Mouse (Mus musculus): ENCODE data around the gene Mgat4a.

Mgat4a gene

GRCm38 (mm10) chr1:37540810-37541658, at the start of gene Mgat4a:
Gene Mgat4a (minus strand): TSS chr1:37541016.
- DNase-seq (ENCODE audit: low spot score in 2 of 2): peak; percentile 77 to 84

- DNase-seq (ENCODE audit: low spot score in 2 of 2): peak in 1 of 2 experiments; percentile 32
These were observed 45.1 kb upstream of the Mgat4a start for GRCm38 (mm10) chr1:37585809-37586480.

GRCm38 (mm10) chr1:37583795-37584464, 43.1 kb upstream of the Mgat4a start:
- DNase-seq (ENCODE audit: low spot score in 2 of 2): no peak

GRCm38 (mm10) chr1:37583167-37583566, 42.4 kb upstream of the Mgat4a start:
- DNase-seq (ENCODE audit: low spot score in 2 of 2): no peak

- no peak for DNase-seq (ENCODE audit: low spot score in 2 of 2)
These were observed 38.9 kb upstream of the Mgat4a start for GRCm38 (mm10) chr1:37579686-37580085.

GRCm38 (mm10) chr1:37572528-37573272, 31.9 kb upstream of the Mgat4a start:
- DNase-seq (ENCODE audit: low spot score in 2 of 2): no peak

GRCm38 (mm10) chr1:37568379-37568778, 27.6 kb upstream of the Mgat4a start:
- no peak for DNase-seq (ENCODE audit: low spot score in 2 of 2)

- no peak for DNase-seq (ENCODE audit: low spot score in 2 of 2)
These were observed 25.9 kb upstream of the Mgat4a start for GRCm38 (mm10) chr1:37566754-37567153.

- DNase-seq (ENCODE audit: low spot score in 2 of 2): no peak
These were observed 25.5 kb upstream of the Mgat4a start for GRCm38 (mm10) chr1:37566344-37566743.

- no peak for DNase-seq (ENCODE audit: low spot score in 2 of 2)
These were observed 24.6 kb upstream of the Mgat4a start for GRCm38 (mm10) chr1:37565396-37565795.

- no peak for DNase-seq (ENCODE audit: low spot score in 2 of 2)
These were observed 21.1 kb upstream of the Mgat4a start for GRCm38 (mm10) chr1:37561955-37562354.

GRCm38 (mm10) chr1:37560356-37560755, 19.5 kb upstream of the Mgat4a start:
- no peak for DNase-seq (ENCODE audit: low spot score in 2 of 2)

GRCm38 (mm10) chr1:37551986-37552385, 11.2 kb upstream of the Mgat4a start:
- no peak for DNase-seq (ENCODE audit: low spot score in 2 of 2)

- no peak for DNase-seq (ENCODE audit: low spot score in 2 of 2)
These were observed 8.7 kb upstream of the Mgat4a start for GRCm38 (mm10) chr1:37549501-37549900.

- no peak for DNase-seq (ENCODE audit: low spot score in 2 of 2)
These were observed 5.7 kb upstream of the Mgat4a start for GRCm38 (mm10) chr1:37546398-37547051.

- DNase-seq (ENCODE audit: low spot score in 2 of 2): no peak
These were observed 3.4 kb upstream of the Mgat4a start for GRCm38 (mm10) chr1:37544251-37544650.

GRCm38 (mm10) chr1:37543057-37543456, 2.2 kb upstream of the Mgat4a start:
- no peak for DNase-seq (ENCODE audit: low spot score in 2 of 2)

GRCm38 (mm10) chr1:37539968-37540809, 627 bp downstream of the Mgat4a start:
- DNase-seq (ENCODE audit: low spot score in 2 of 2): peak in 1 of 2 experiments; percentile 40

- no peak for DNase-seq (ENCODE audit: low spot score in 2 of 2)
These were observed 6.2 kb downstream of the Mgat4a start for GRCm38 (mm10) chr1:37534532-37535108.

- no peak for DNase-seq (ENCODE audit: low spot score in 2 of 2)
These were observed 7.6 kb downstream of the Mgat4a start for GRCm38 (mm10) chr1:37533181-37533580.

Measured in urinary bladder, adult 18-20 months (tissue).